Mouse (Mus musculus) retina, adult 2 months (tissue): Measurements from ENCODE around the gene Hoxa4.

Experiments used
- DNase-seq: peaks from one replicate; pipeline ENCODE4 v3.0.0-alpha.2; 2012; ENCODE audit warnings: low read depth, low spot score

The Hoxa4 gene

GRCm38 (mm10) chr6:52152226-52153193 lies 39.0 kb downstream of the Hoxa4 start:
- DNase-seq: no peak

- no peak for DNase-seq
Observed at GRCm38 (mm10) chr6:52151571-52151970, 40.0 kb downstream of the Hoxa4 start.

- DNase-seq: no peak
Observed at GRCm38 (mm10) chr6:52150401-52150966, 41.1 kb downstream of the Hoxa4 start.
